Comparison of ENCODE assay signal across 9 mouse cellular contexts in genomic region chr6:90808544-90808943, GRCm38 (mm10).
A peak's percentile ranks its signal among the peaks of the same experiment; 100 is the strongest.
DNase-seq lines count a peak whose midpoint lies in the region; ATAC-seq and TF ChIP-seq lines count a peak whose summit lies in the region.
"Had no signal": no experiment of that assay in that cellular context is flagged by ENCODE, and none has a peak within 500 bp of the region (broad histone marks: within the 10 kb centered on the region; RNA-seq: fewer than 3 reads in every experiment).

No protein-coding gene starts in this region.

- peaks cover 59% of the 10 kb centered on the region for H3K4me1 ChIP-seq in heart, embryonic 16.5 days (ENCODE audit: control insufficient read depth, insufficient read depth, low read length)
- peaks cover 54% of the 10 kb centered on the region for H3K4me1 ChIP-seq in forebrain, embryonic 15.5 days
- peaks cover 49% of the 10 kb centered on the region for H3K4me1 ChIP-seq in midbrain, embryonic 13.5 days (replicated peaks)

- no peak for TF ChIP-seq POLR2A in brain, embryonic 14.5 days (IDR thresholded peaks at IDR 0.05; ENCODE audit: borderline replicate concordance, extremely low read depth, insufficient read depth, insufficient read length, poor library complexity, severe bottlenecking)

- no peak for ATAC-seq in heart, embryonic 16.5 days (replicated peaks; ENCODE audit: extremely low read depth, insufficient read depth, low FRiP score)
- no peak for ATAC-seq in forebrain, embryonic 15.5 days (replicated peaks)
- ATAC-seq in midbrain, embryonic 13.5 days, result no peak

- H3K27ac ChIP-seq in heart, embryonic 16.5 days (ENCODE audit: low read length), result peak overlapping the region; percentile 87
- no peak overlapping the region; the same call in 1 of the 2 replicates for H3K27ac ChIP-seq in forebrain, embryonic 15.5 days (replicated peaks)
- H3K27ac ChIP-seq in midbrain, embryonic 13.5 days, result no peak overlapping the region

- H3K4me2 ChIP-seq in heart, embryonic 16.5 days (ENCODE audit: low read depth, low read length), result peak overlapping the region; percentile 25; the same call in 1 of the 2 replicates
- peak overlapping the region; percentile 50 for H3K4me2 ChIP-seq in forebrain, embryonic 15.5 days (replicated peaks)
- peak overlapping the region; percentile 65 for H3K4me2 ChIP-seq in midbrain, embryonic 13.5 days (replicated peaks)

- no peaks in the 10 kb centered on the region for H3K9me3 ChIP-seq in heart, embryonic 16.5 days (replicated peaks; ENCODE audit: control insufficient read depth, low read length)
- H3K9me3 ChIP-seq in forebrain, embryonic 15.5 days, result no peaks in the 10 kb centered on the region
- no peaks in the 10 kb centered on the region for H3K9me3 ChIP-seq in midbrain, embryonic 13.5 days

- no peak for DNase-seq in heart, adult 8-10 months (ENCODE audit: low spot score)
- DNase-seq in brain, embryonic 14.5 days (ENCODE audit: low read depth), result peak; percentile 71
- DNase-seq in frontal cortex, postnatal 36 days (ENCODE audit: low spot score in 2 of 2), result no peak
- no peak for DNase-seq in adrenal gland, postnatal 10 days
- DNase-seq in layer of hippocampus, postnatal 14 days (ENCODE audit: low spot score in 2 of 2), result no peak
- DNase-seq: kidney, postnatal 14 days had no signal

- no peak for TF ChIP-seq CTCF in brain, embryonic 14.5 days (IDR thresholded peaks at IDR 0.05; ENCODE audit: borderline replicate concordance, extremely low read depth, insufficient read depth, insufficient read length)

- no peak overlapping the region for H3K4me3 ChIP-seq in heart, embryonic 16.5 days (ENCODE audit: low read length)
- peak overlapping the region; percentile 37 for H3K4me3 ChIP-seq in forebrain, embryonic 15.5 days
- peak overlapping the region; percentile 45; the same call in 1 of the 2 replicates for H3K4me3 ChIP-seq in midbrain, embryonic 13.5 days (replicated peaks)

- H3K27me3 ChIP-seq in heart, embryonic 16.5 days (ENCODE audit: control insufficient read depth, insufficient read depth, low read length), result no peaks in the 10 kb centered on the region
- H3K27me3 ChIP-seq in forebrain, embryonic 15.5 days, result no peaks in the 10 kb centered on the region
- H3K27me3 ChIP-seq in midbrain, embryonic 13.5 days, result peaks cover 14% of the 10 kb centered on the region

- H3K36me3 ChIP-seq in heart, embryonic 16.5 days (ENCODE audit: control insufficient read depth, insufficient read depth), result no peaks in the 10 kb centered on the region
- no peaks in the 10 kb centered on the region for H3K36me3 ChIP-seq in forebrain, embryonic 15.5 days
- no peaks in the 10 kb centered on the region for H3K36me3 ChIP-seq in midbrain, embryonic 13.5 days

- 25% methylated on average over 5 of the region's 5 CpGs for WGBS in heart, embryonic 16.5 days
- WGBS in forebrain, embryonic 15.5 days, result 9% methylated on average over 5 of the region's 5 CpGs
- 8% methylated on average over 5 of the region's 5 CpGs for WGBS in midbrain, embryonic 13.5 days

- H3K9ac ChIP-seq in heart, embryonic 16.5 days (ENCODE audit: low read length), result peak overlapping the region; percentile 30
- peak overlapping the region; percentile 9; the same call in 1 of the 2 replicates for H3K9ac ChIP-seq in forebrain, embryonic 15.5 days (replicated peaks)
- peak overlapping the region; percentile 68 for H3K9ac ChIP-seq in midbrain, embryonic 13.5 days (replicated peaks)

Comparison
In these comparisons a context has a peak if more than half of its experiments do, and no peak if none do; other contexts are left out.
1. H3K9ac ChIP-seq: peak in every context shown above with its lines; median percentile 68 in midbrain, embryonic 13.5 days; 30 in heart, embryonic 16.5 days; 9 in forebrain, embryonic 15.5 days.